Mouse (Mus musculus): ENCODE measurements around the gene Scube3.
A peak's percentile ranks its signal among the peaks of the same experiment; 100 is the strongest.

Scube3 gene

GRCm38 (mm10) chr17:28141771-28142699, at the start of gene Scube3:
Gene Scube3, plus strand, starts transcription at chr17:28142141.
- Histone ChIP-seq H3K27me3 (ENCODE audit: insufficient read depth, low read length) (peaks cover 60% of the 10 kb centered on the region), H3K36me3 (ENCODE audit: insufficient read depth, low read length) (no peaks in the 10 kb centered on the region), H3K4me1 (replicated peaks; ENCODE audit: low read depth, low read length) (peaks cover 84% of the 10 kb centered on the region), H3K4me3 (replicated peaks; ENCODE audit: low read length) (peak within 1 kb of the TSS; percentile 85), H3K9me3 (ENCODE audit: low read length) (no peaks in the 10 kb centered on the region)
- TF ChIP-seq CTCF (conservative IDR thresholded peaks at IDR 0.05; ENCODE audit: low read length) (no peak), NANOG (IDR thresholded peaks at IDR 0.05; ENCODE audit: borderline replicate concordance, low read length) (no peak), POU5F1 (IDR thresholded peaks at IDR 0.05; ENCODE audit: borderline replicate concordance, low read length) (no peak)

DNA sequence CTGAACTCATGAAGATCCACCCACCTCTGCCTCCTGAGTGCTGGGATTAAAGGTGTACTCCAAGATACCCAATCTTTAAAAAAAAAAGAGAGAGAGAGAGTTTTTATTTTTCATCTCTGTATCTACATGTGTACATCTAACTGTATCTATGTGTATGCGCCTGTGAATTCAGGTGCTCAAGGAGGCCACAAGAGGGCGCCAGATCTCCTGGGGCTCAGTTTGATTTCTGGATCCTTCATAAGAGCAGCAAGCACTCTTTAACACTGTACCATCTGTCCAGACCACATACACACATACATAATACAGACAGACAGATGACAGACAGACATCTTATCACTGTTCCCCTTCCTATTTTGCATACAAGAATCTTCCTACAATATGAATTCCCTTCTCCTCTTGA, 49.6 kb upstream of the Scube3 start:
- TF ChIP-seq POU5F1 (IDR thresholded peaks at IDR 0.05; ENCODE audit: borderline replicate concordance, low read length) (no peak), CTCF (conservative IDR thresholded peaks at IDR 0.05; ENCODE audit: low read length) (peak; percentile 64)

DNA sequence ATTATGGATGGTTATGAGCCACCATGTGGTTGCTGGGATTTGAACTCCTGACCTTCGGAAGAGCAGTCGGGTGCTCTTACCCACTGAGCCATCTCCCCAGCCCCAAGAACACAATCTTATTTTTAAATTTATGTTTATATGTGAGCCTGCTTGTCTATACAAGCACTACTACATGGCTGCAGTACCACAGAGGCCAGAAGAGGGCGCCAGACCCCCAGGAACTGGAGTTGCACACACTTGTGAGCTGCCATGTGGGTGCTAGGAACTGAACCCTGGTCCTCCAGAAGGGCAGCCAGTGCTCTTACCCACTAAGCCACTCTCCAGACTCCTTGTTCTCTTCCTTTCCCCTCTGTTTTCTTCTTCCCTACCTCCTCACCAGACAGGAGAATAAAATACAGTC, 48.1 kb upstream of the Scube3 start:
- no peak overlapping the region for H3K4me3 ChIP-seq (replicated peaks; ENCODE audit: low read length)

More for the DNA sequence above, 49.6 kb upstream of the Scube3 start:
- Histone ChIP-seq H3K4me3 (replicated peaks; ENCODE audit: low read length) (no peak overlapping the region), H3K4me1 (replicated peaks; ENCODE audit: low read depth, low read length) (peaks cover 37% of the 10 kb centered on the region), H3K36me3 (ENCODE audit: insufficient read depth, low read length) (no peaks in the 10 kb centered on the region), H3K27me3 (ENCODE audit: insufficient read depth, low read length) (no peaks in the 10 kb centered on the region), H3K9me3 (ENCODE audit: low read length) (peaks cover 5% of the 10 kb centered on the region)

DNA sequence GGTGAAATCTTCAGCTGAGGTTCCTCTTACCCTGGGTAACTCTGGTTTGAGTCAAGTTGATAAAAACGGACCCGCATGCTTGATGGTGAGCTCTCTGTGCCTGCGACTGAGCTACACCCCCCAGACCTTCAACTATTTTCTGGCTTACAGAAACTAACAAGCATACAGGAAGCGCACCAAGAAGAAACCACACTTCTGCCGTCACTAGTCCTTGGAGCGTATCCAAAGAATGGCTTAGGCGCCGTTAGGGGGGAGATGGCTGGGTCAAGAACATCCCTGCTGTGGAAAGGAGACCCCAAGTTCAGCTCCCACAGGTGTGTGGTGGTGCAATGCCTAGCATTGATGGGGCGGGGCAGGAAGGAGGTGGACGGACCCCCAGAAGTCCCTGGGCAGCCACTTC, 45.5 kb upstream of the Scube3 start:
- H3K4me3 ChIP-seq (replicated peaks; ENCODE audit: low read length) = peak overlapping the region; percentile 63

More for the DNA sequence above, 48.1 kb upstream of the Scube3 start:
- TF ChIP-seq CTCF (conservative IDR thresholded peaks at IDR 0.05; ENCODE audit: low read length) = peak; percentile 75
- no peak for TF ChIP-seq POU5F1 (IDR thresholded peaks at IDR 0.05; ENCODE audit: borderline replicate concordance, low read length)
- Histone ChIP-seq H3K4me1 (replicated peaks; ENCODE audit: low read depth, low read length) (peaks cover 38% of the 10 kb centered on the region), H3K36me3 (ENCODE audit: insufficient read depth, low read length) (no peaks in the 10 kb centered on the region), H3K27me3 (ENCODE audit: insufficient read depth, low read length) (no peaks in the 10 kb centered on the region), H3K9me3 (ENCODE audit: low read length) (peaks cover 5% of the 10 kb centered on the region)

GRCm38 (mm10) chr17:28097308-28097707, 44.6 kb upstream of the Scube3 start:
- peaks cover 5% of the 10 kb centered on the region for H3K9me3 ChIP-seq (ENCODE audit: low read length)
- H3K4me1 ChIP-seq (replicated peaks; ENCODE audit: low read depth, low read length) = peaks cover 44% of the 10 kb centered on the region
- no peak for TF ChIP-seq POU5F1 (IDR thresholded peaks at IDR 0.05; ENCODE audit: borderline replicate concordance, low read length)
- TF ChIP-seq NANOG (IDR thresholded peaks at IDR 0.05; ENCODE audit: borderline replicate concordance, low read length) = no peak
- no peak for TF ChIP-seq CTCF (conservative IDR thresholded peaks at IDR 0.05; ENCODE audit: low read length)
- H3K4me3 ChIP-seq (replicated peaks; ENCODE audit: low read length) = no peak overlapping the region
- no peaks in the 10 kb centered on the region for H3K27me3 ChIP-seq (ENCODE audit: insufficient read depth, low read length)
- H3K36me3 ChIP-seq (ENCODE audit: insufficient read depth, low read length) = no peaks in the 10 kb centered on the region

More for the DNA sequence above, 45.5 kb upstream of the Scube3 start:
- peaks cover 44% of the 10 kb centered on the region for H3K4me1 ChIP-seq (replicated peaks; ENCODE audit: low read depth, low read length)
- H3K27me3 ChIP-seq (ENCODE audit: insufficient read depth, low read length) = no peaks in the 10 kb centered on the region
- no peaks in the 10 kb centered on the region for H3K36me3 ChIP-seq (ENCODE audit: insufficient read depth, low read length)
- TF ChIP-seq CTCF (conservative IDR thresholded peaks at IDR 0.05; ENCODE audit: low read length) = no peak
- TF ChIP-seq NANOG (IDR thresholded peaks at IDR 0.05; ENCODE audit: borderline replicate concordance, low read length) = no peak
- TF ChIP-seq POU5F1 (IDR thresholded peaks at IDR 0.05; ENCODE audit: borderline replicate concordance, low read length) = no peak
- H3K9me3 ChIP-seq (ENCODE audit: low read length) = peaks cover 5% of the 10 kb centered on the region

DNA sequence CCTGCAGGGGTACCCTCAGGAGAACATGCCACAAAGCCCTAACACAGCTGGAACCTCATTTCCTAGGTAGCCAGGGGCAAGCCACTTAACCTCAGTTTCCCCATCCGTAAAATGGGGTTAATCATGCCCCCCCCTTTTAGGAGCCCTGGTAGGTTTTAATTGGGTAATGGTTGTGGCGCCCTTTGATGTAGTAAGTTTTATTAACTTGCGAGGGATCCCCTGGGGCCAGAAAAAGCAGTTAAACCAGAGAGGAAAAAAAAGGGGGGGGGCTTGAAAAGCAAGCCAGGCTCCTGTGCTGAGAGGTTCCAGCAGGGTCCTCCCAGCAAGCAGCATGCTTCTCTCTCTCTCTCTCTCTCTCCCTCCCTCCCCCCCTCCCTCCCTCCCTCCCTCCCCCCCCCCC, 42.9 kb upstream of the Scube3 start:
- Histone ChIP-seq H3K4me3 (replicated peaks; ENCODE audit: low read length) (no peak overlapping the region), H3K36me3 (ENCODE audit: insufficient read depth, low read length) (no peaks in the 10 kb centered on the region), H3K27me3 (ENCODE audit: insufficient read depth, low read length) (no peaks in the 10 kb centered on the region), H3K9me3 (ENCODE audit: low read length) (peaks cover under 1% of the 10 kb centered on the region; the same call in 1 of the 2 replicates), H3K4me1 (replicated peaks; ENCODE audit: low read depth, low read length) (peaks cover 53% of the 10 kb centered on the region)
- TF ChIP-seq POU5F1 (IDR thresholded peaks at IDR 0.05; ENCODE audit: borderline replicate concordance, low read length) (no peak), NANOG (IDR thresholded peaks at IDR 0.05; ENCODE audit: borderline replicate concordance, low read length) (no peak), CTCF (conservative IDR thresholded peaks at IDR 0.05; ENCODE audit: low read length) (no peak)

DNA sequence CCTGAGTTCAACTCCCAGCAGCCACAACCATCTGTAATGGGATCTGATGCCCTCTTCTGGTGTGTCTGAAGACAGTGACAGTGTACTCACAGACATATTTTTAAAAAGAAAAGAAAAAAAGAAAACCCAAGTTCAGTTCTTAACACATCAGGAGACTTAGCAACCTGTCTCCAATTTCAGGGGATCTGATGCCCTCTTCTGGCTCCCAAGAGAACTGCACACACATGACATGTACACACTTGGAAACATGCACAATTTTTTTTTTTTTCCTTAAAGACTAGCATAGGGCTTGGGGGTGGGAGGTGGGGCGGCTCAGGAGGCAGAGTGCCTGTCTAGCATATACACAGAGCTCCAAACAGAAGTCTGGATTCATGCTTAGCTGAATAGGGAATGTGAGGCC, 41.3 kb upstream of the Scube3 start:
- Histone ChIP-seq H3K36me3 (ENCODE audit: insufficient read depth, low read length) (no peaks in the 10 kb centered on the region), H3K4me1 (replicated peaks; ENCODE audit: low read depth, low read length) (peaks cover 67% of the 10 kb centered on the region), H3K27me3 (ENCODE audit: insufficient read depth, low read length) (peaks cover 11% of the 10 kb centered on the region), H3K4me3 (replicated peaks; ENCODE audit: low read length) (no peak overlapping the region), H3K9me3 (ENCODE audit: low read length) (no peaks in the 10 kb centered on the region)
- TF ChIP-seq CTCF (conservative IDR thresholded peaks at IDR 0.05; ENCODE audit: low read length) = peak; percentile 77
- no peak for TF ChIP-seq NANOG (IDR thresholded peaks at IDR 0.05; ENCODE audit: borderline replicate concordance, low read length)

DNA sequence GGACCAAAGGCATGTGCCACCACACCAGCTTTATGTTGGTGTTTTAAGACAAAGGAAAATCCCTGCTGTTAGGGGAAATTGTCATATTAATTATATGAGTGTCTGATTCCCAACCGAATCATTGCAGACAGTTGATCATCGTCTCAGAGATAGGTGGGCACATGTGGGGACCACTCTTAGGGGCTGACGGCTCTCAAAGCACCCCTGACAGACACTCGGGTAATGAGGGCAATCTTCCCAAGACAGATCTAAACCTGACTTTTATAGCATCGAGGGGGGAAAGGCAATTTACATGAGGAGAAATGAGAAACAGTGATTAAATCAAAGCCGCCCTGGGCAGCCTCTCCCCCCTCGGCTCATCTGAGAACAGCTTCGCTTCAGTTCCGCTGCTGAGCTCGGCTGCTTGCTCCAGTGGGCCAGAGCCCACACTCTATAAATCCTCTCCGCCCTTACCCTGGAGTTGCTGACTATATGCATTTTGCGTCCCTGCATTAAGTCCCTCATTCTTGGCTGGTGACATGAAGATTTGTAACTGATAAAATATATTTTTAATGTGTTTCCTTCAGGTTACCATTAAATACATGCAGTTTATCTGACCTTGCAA, 40.6 kb upstream of the Scube3 start:
- TF ChIP-seq NANOG (IDR thresholded peaks at IDR 0.05; ENCODE audit: borderline replicate concordance, low read length) (no peak), POU5F1 (IDR thresholded peaks at IDR 0.05; ENCODE audit: borderline replicate concordance, low read length) (no peak), CTCF (conservative IDR thresholded peaks at IDR 0.05; ENCODE audit: low read length) (no peak)
- Histone ChIP-seq H3K36me3 (ENCODE audit: insufficient read depth, low read length) (no peaks in the 10 kb centered on the region), H3K27me3 (ENCODE audit: insufficient read depth, low read length) (peaks cover 13% of the 10 kb centered on the region), H3K4me3 (replicated peaks; ENCODE audit: low read length) (no peak overlapping the region), H3K4me1 (replicated peaks; ENCODE audit: low read depth, low read length) (peaks cover 71% of the 10 kb centered on the region), H3K9me3 (ENCODE audit: low read length) (no peaks in the 10 kb centered on the region)

Measured in E14TG2a.4 (cell line).